23 mouse cellular contexts compared by ENCODE assay signal in genomic region chr4:47494137-47494536, GRCm38 (mm10). TPM values are rescaled to one million over a fixed set of nuclear protein-coding genes. Genes with fewer than 3 reads are reported as not detected.
A peak's percentile ranks its signal among the peaks of the same experiment; 100 is the strongest.
DNase-seq lines count a peak whose midpoint lies in the region; ATAC-seq and TF ChIP-seq lines count a peak whose summit lies in the region.
"Had no signal": no experiment of that assay in that cellular context is flagged by ENCODE, and none has a peak within 500 bp of the region (broad histone marks: within the 10 kb centered on the region; RNA-seq: fewer than 3 reads in every experiment).

No protein-coding gene starts in this region.

- no peak overlapping the region for H3K9ac ChIP-seq in heart, postnatal 0 days (replicated peaks; ENCODE audit: low read depth, low read length)
- H3K9ac ChIP-seq: forebrain, embryonic 13.5 days; heart, embryonic 13.5 days; hindbrain, embryonic 12.5 days; hindbrain, embryonic 15.5 days; intestine, embryonic 15.5 days had no signal

- no peak overlapping the region for H3K4me2 ChIP-seq in heart, postnatal 0 days (ENCODE audit: low read depth, low read length)
- H3K4me2 ChIP-seq: forebrain, embryonic 13.5 days; heart, embryonic 13.5 days; hindbrain, embryonic 12.5 days; hindbrain, embryonic 15.5 days; intestine, embryonic 15.5 days had no signal

- 57% methylated on average over 1 of the region's 1 CpGs for WGBS in heart, postnatal 0 days

- peak; percentile 26 for DNase-seq in heart, postnatal 0 days (ENCODE audit: low spot score)
- no peak for DNase-seq in heart, adult 9 months (ENCODE audit: low spot score in 2 of 2)
- DNase-seq in lung, postnatal 25 days (ENCODE audit: low spot score): peak; percentile 36
- DNase-seq in lung, postnatal 14 days: no peak
- no peak for DNase-seq in layer of hippocampus, postnatal 14 days (ENCODE audit: low spot score in 2 of 2)
- DNase-seq: adrenal gland, adult 8-10 months; adrenal gland, postnatal 25 days; cerebellum, adult 18-20 months; cerebellum, adult 9-10 months; cerebellum, postnatal 14 days; gastrocnemius, postnatal 14 days; heart, adult 18-20 months had no signal

- ATAC-seq in heart, postnatal 0 days (ENCODE audit: insufficient read depth, low read depth): no peak
- ATAC-seq in megakaryocyte, adult 5-6 weeks (ENCODE audit: poor library complexity, severe bottlenecking): 0 out of 2 replicates have a peak, but pooled peaks have one; percentile 17
- ATAC-seq: activated CD4-positive, CD25-positive, alpha-beta regulatory T cell, adult 4 months; CD4-positive, CD25-positive, alpha-beta regulatory T cell, adult 4 months; forebrain, embryonic 13.5 days; forebrain, embryonic 16.5 days; intestine, embryonic 15.5 days had no signal

- H3K27me3 ChIP-seq in heart, postnatal 0 days (ENCODE audit: control insufficient read depth, insufficient read depth, low read length): no peaks in the 10 kb centered on the region
- H3K27me3 ChIP-seq: forebrain, embryonic 13.5 days; heart, embryonic 13.5 days; hindbrain, embryonic 12.5 days; hindbrain, embryonic 15.5 days; intestine, embryonic 15.5 days had no signal

- H3K4me1 ChIP-seq in heart, postnatal 0 days (ENCODE audit: control insufficient read depth, insufficient read depth): no peaks in the 10 kb centered on the region
- H3K4me1 ChIP-seq: hindbrain, embryonic 15.5 days had no signal

- no peaks in the 10 kb centered on the region for H3K36me3 ChIP-seq in heart, postnatal 0 days (replicated peaks; ENCODE audit: control insufficient read depth, insufficient read depth, low read length)
- H3K36me3 ChIP-seq: forebrain, embryonic 10.5 days; heart, embryonic 10.5 days; heart, embryonic 13.5 days; hindbrain, embryonic 12.5 days; hindbrain, embryonic 15.5 days; intestine, embryonic 15.5 days had no signal

- no peaks in the 10 kb centered on the region for H3K9me3 ChIP-seq in heart, postnatal 0 days (replicated peaks; ENCODE audit: control insufficient read depth, low read length)
- H3K9me3 ChIP-seq: forebrain, embryonic 10.5 days; forebrain, embryonic 13.5 days; heart, embryonic 10.5 days; heart, embryonic 13.5 days; hindbrain, embryonic 12.5 days; hindbrain, embryonic 15.5 days; intestine, embryonic 15.5 days had no signal

- H3K27ac ChIP-seq in heart, postnatal 0 days (ENCODE audit: low read depth): no peak overlapping the region
- H3K27ac ChIP-seq: forebrain, embryonic 10.5 days; forebrain, embryonic 13.5 days; heart, embryonic 10.5 days; heart, embryonic 13.5 days; hindbrain, embryonic 12.5 days; hindbrain, embryonic 15.5 days; intestine, embryonic 15.5 days had no signal

- no peak for TF ChIP-seq CTCF in heart, postnatal 0 days (IDR thresholded peaks at IDR 0.05; ENCODE audit: low read depth)

- H3K4me3 ChIP-seq in heart, postnatal 0 days (ENCODE audit: low read depth, low read length): no peak overlapping the region
- H3K4me3 ChIP-seq: forebrain, embryonic 10.5 days; forebrain, embryonic 13.5 days; heart, embryonic 10.5 days; heart, embryonic 13.5 days; hindbrain, embryonic 12.5 days; hindbrain, embryonic 15.5 days; intestine, embryonic 15.5 days had no signal

- TF ChIP-seq EP300 in heart, postnatal 0 days (IDR thresholded peaks at IDR 0.05; ENCODE audit: low read depth): no peak

RNA-seq across cellular contexts. Expression of gene Sec61b, which starts 19.7 kb away (rescaled TPM):
- 68.0 and 102 TPM in 2 replicates for total RNA-seq in heart, postnatal 0 days (2014; rRNA removed; ENCODE audit: low replicate concordance)
- 104 and 120 TPM in 2 replicates for polyA plus RNA-seq in heart, postnatal 0 days (2015; fragmentation: Nextera tagmentation; extraction: Ambion mirVana)
- total RNA-seq in megakaryocyte, adult 5-6 weeks (2015): 382 and 449 TPM in 2 replicates
- 285 and 302 TPM in 2 replicates for total RNA-seq in megakaryocyte, adult 5-6 weeks (2017)
- 10 to 100 TPM; 62.5 to 67.3 TPM for total RNA-seq in layer of hippocampus, postnatal 14 days (2021)

RNA-seq across cellular contexts. Expression of gene Alg2, which starts 20.0 kb away (rescaled TPM):
- total RNA-seq in heart, postnatal 0 days (2014; rRNA removed; ENCODE audit: low replicate concordance): 12.4 and 16.7 TPM in 2 replicates
- polyA plus RNA-seq in heart, postnatal 0 days (2015; fragmentation: Nextera tagmentation; extraction: Ambion mirVana): 12.7 and 12.9 TPM in 2 replicates
- 11.5 and 19.1 TPM in 2 replicates for total RNA-seq in megakaryocyte, adult 5-6 weeks (2015)
- total RNA-seq in megakaryocyte, adult 5-6 weeks (2017): 7.9 and 10.8 TPM in 2 replicates
- total RNA-seq in layer of hippocampus, postnatal 14 days (2021): 100 to 1,000 TPM; 166 to 170 TPM

Comparison
In these comparisons a context has a peak if more than half of its experiments do, and no peak if none do; other contexts are left out.
1. DNase-seq: peak in heart, postnatal 0 days (single experiment) and lung, postnatal 25 days (single experiment); none in heart, adult 9 months (0 of 2), lung, postnatal 14 days (single experiment) and layer of hippocampus, postnatal 14 days (0 of 2).